Comparison of ENCODE assay signal across 28 mouse cellular contexts in the genomic region with DNA sequence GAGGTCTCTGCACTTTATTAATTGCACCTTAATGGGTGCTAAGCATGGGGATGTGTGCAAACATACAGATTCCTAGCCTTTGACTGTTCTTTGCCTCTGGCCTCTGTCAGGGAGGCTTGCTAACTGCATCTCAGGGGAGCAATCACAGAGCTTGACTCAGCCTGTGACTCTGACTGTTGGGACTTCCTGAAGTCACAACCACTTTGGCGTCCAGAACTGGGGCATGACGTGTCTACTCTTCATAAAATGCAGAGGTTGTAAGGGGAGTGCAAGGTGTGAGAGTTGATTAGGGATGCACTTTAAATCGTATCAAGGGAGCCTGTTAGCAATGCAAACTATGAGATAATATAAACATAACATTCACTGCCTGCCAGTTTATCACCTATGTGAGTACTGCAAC.
A peak's percentile ranks its signal among the peaks of the same experiment; 100 is the strongest.
DNase-seq lines count a peak whose midpoint lies in the region; ATAC-seq lines count a peak whose summit lies in the region.
"Had no signal": no experiment of that assay in that cellular context is flagged by ENCODE, and none has a peak within 500 bp of the region (broad histone marks: within the 10 kb centered on the region; RNA-seq: fewer than 3 reads in every experiment).

No protein-coding gene starts in this region.

- ATAC-seq in liver, embryonic 12.5 days, result peak; percentile 22; the same call in 1 of the 2 replicates
- ATAC-seq in liver, embryonic 11.5 days (replicated peaks; ENCODE audit: low FRiP score), result no peak; the same call in 1 of the 2 replicates
- no peak for ATAC-seq in midbrain, embryonic 14.5 days (ENCODE audit: low FRiP score, low TSS enrichment)
- peak; percentile 24; the same call in 1 of the 2 replicates for ATAC-seq in megakaryocyte, adult 5-6 weeks (ENCODE audit: poor library complexity, severe bottlenecking)
- ATAC-seq: CD4-positive, CD25-positive, alpha-beta regulatory T cell, adult 4 months; forebrain, embryonic 13.5 days; intestine, embryonic 16.5 days had no signal

- peaks cover 23% of the 10 kb centered on the region for H3K4me1 ChIP-seq in liver, embryonic 12.5 days
- peaks cover 8% of the 10 kb centered on the region for H3K4me1 ChIP-seq in liver, embryonic 11.5 days (replicated peaks; ENCODE audit: control insufficient read depth, insufficient read depth, low read length)
- H3K4me1 ChIP-seq in midbrain, embryonic 14.5 days (ENCODE audit: control insufficient read depth, insufficient read depth, low read length), result no peaks in the 10 kb centered on the region
- H3K4me1 ChIP-seq in midbrain, embryonic 10.5 days, result no peaks in the 10 kb centered on the region
- H3K4me1 ChIP-seq: heart, embryonic 15.5 days; hindbrain, embryonic 12.5 days; limb, embryonic 10.5 days; limb, embryonic 15.5 days had no signal

- H3K4me3 ChIP-seq in liver, embryonic 12.5 days, result no peak overlapping the region
- H3K4me3 ChIP-seq in liver, embryonic 11.5 days (ENCODE audit: low read depth, low read length), result no peak overlapping the region
- no peak overlapping the region for H3K4me3 ChIP-seq in midbrain, embryonic 14.5 days (replicated peaks; ENCODE audit: low read depth, low read length)
- H3K4me3 ChIP-seq in midbrain, embryonic 10.5 days, result no peak overlapping the region
- H3K4me3 ChIP-seq: forebrain, embryonic 13.5 days; heart, embryonic 10.5 days; heart, embryonic 15.5 days; hindbrain, embryonic 12.5 days; limb, embryonic 10.5 days; limb, embryonic 15.5 days; neural tube, embryonic 13.5 days had no signal

- 24% methylated on average over 3 of the region's 3 CpGs for WGBS in liver, embryonic 12.5 days (ENCODE audit: insufficient replicate concordance)
- 36% methylated on average over 3 of the region's 3 CpGs for WGBS in liver, embryonic 11.5 days
- 71% methylated on average over 3 of the region's 3 CpGs for WGBS in midbrain, embryonic 14.5 days
- 79% methylated on average over 3 of the region's 3 CpGs for WGBS in midbrain, embryonic 10.5 days

- no peak overlapping the region for H3K9ac ChIP-seq in liver, embryonic 12.5 days
- no peak overlapping the region for H3K9ac ChIP-seq in liver, embryonic 11.5 days (ENCODE audit: low read depth, low read length)
- H3K9ac ChIP-seq in midbrain, embryonic 14.5 days (replicated peaks; ENCODE audit: low read length), result no peak overlapping the region
- H3K9ac ChIP-seq: forebrain, embryonic 13.5 days; heart, embryonic 15.5 days; hindbrain, embryonic 12.5 days; limb, embryonic 15.5 days; lung, embryonic 14.5 days; neural tube, embryonic 13.5 days had no signal

- no peaks in the 10 kb centered on the region for H3K36me3 ChIP-seq in liver, embryonic 12.5 days
- H3K36me3 ChIP-seq in liver, embryonic 11.5 days (ENCODE audit: control insufficient read depth, insufficient read depth, low read length), result no peaks in the 10 kb centered on the region
- H3K36me3 ChIP-seq in midbrain, embryonic 14.5 days (ENCODE audit: control insufficient read depth, insufficient read depth, low read length), result no peaks in the 10 kb centered on the region
- H3K36me3 ChIP-seq in midbrain, embryonic 10.5 days, result no peaks in the 10 kb centered on the region
- H3K36me3 ChIP-seq: heart, embryonic 10.5 days; heart, embryonic 15.5 days; hindbrain, embryonic 12.5 days; limb, embryonic 10.5 days; limb, embryonic 15.5 days; neural tube, embryonic 13.5 days had no signal

- H3K4me2 ChIP-seq in liver, embryonic 12.5 days, result no peak overlapping the region
- H3K4me2 ChIP-seq in liver, embryonic 11.5 days, result no peak overlapping the region
- no peak overlapping the region for H3K4me2 ChIP-seq in midbrain, embryonic 14.5 days (ENCODE audit: low read length)
- H3K4me2 ChIP-seq: forebrain, embryonic 13.5 days; heart, embryonic 15.5 days; hindbrain, embryonic 12.5 days; limb, embryonic 15.5 days; lung, embryonic 14.5 days; neural tube, embryonic 13.5 days had no signal

- no peaks in the 10 kb centered on the region for H3K9me3 ChIP-seq in liver, embryonic 12.5 days (replicated peaks)
- H3K9me3 ChIP-seq in liver, embryonic 11.5 days (ENCODE audit: control insufficient read depth, low read length), result no peaks in the 10 kb centered on the region
- H3K9me3 ChIP-seq in midbrain, embryonic 14.5 days (ENCODE audit: control insufficient read depth, low read length), result no peaks in the 10 kb centered on the region
- no peaks in the 10 kb centered on the region for H3K9me3 ChIP-seq in midbrain, embryonic 10.5 days (replicated peaks)
- H3K9me3 ChIP-seq: forebrain, embryonic 13.5 days; heart, embryonic 10.5 days; heart, embryonic 15.5 days; hindbrain, embryonic 12.5 days; limb, embryonic 10.5 days; limb, embryonic 15.5 days; neural tube, embryonic 13.5 days had no signal

- DNase-seq in liver, embryonic 11.5 days (ENCODE audit: low spot score), result no peak
- peak; percentile 28 for DNase-seq in midbrain, embryonic 14.5 days
- no peak for DNase-seq in midbrain, embryonic 10.5 days (ENCODE audit: low spot score)
- DNase-seq in left cerebral cortex, adult 18-20 months (ENCODE audit: low spot score in 2 of 2), result no peak
- DNase-seq in lung, postnatal 36 days, result no peak
- DNase-seq: adrenal gland, adult 8-10 months; cerebellum, adult 11 months; cerebellum, adult 9-10 months; gastrocnemius, postnatal 14 days; heart, postnatal 36 days; kidney, adult 8-10 months; kidney, postnatal 4 days; lung, embryonic 14.5 days; right cerebral cortex, postnatal 4 days; thymus, adult 2 months; thymus, postnatal 36 days had no signal

- no peaks in the 10 kb centered on the region for H3K27me3 ChIP-seq in liver, embryonic 12.5 days (replicated peaks)
- H3K27me3 ChIP-seq in liver, embryonic 11.5 days (replicated peaks; ENCODE audit: control insufficient read depth, insufficient read depth, low read length), result no peaks in the 10 kb centered on the region
- H3K27me3 ChIP-seq in midbrain, embryonic 14.5 days (ENCODE audit: control insufficient read depth, insufficient read depth, low read length), result no peaks in the 10 kb centered on the region
- H3K27me3 ChIP-seq in midbrain, embryonic 10.5 days (ENCODE audit: low read depth, poor library complexity, severe bottlenecking), result no peaks in the 10 kb centered on the region
- H3K27me3 ChIP-seq: forebrain, embryonic 13.5 days; heart, embryonic 15.5 days; hindbrain, embryonic 12.5 days; limb, embryonic 15.5 days; neural tube, embryonic 13.5 days had no signal

- no peak overlapping the region for H3K27ac ChIP-seq in liver, embryonic 12.5 days
- H3K27ac ChIP-seq in liver, embryonic 11.5 days (ENCODE audit: low read depth, low read length), result no peak overlapping the region
- no peak overlapping the region for H3K27ac ChIP-seq in midbrain, embryonic 14.5 days (replicated peaks; ENCODE audit: low read depth, low read length)
- H3K27ac ChIP-seq in midbrain, embryonic 10.5 days (replicated peaks), result no peak overlapping the region
- H3K27ac ChIP-seq: forebrain, embryonic 13.5 days; heart, embryonic 10.5 days; heart, embryonic 15.5 days; hindbrain, embryonic 12.5 days; kidney, postnatal 0 days; limb, embryonic 10.5 days; limb, embryonic 15.5 days; neural tube, embryonic 13.5 days had no signal

Comparison
In these comparisons a context has a peak if more than half of its experiments do, and no peak if none do; other contexts are left out.
1. ATAC-seq: peak in liver, embryonic 12.5 days (single experiment) and megakaryocyte, adult 5-6 weeks (single experiment); none in liver, embryonic 11.5 days (single experiment) and midbrain, embryonic 14.5 days (single experiment).